Mouse (Mus musculus): ENCODE data around the gene I830077J02Rik. TPM values are rescaled to one million over a fixed set of nuclear protein-coding genes. Genes with fewer than 3 reads are reported as not detected.
"Not testable (repeated sequence)": the region's sequence is repeated elsewhere in the genome, so short reads cannot be mapped to it uniquely, and the experiment has no call there.

I830077J02Rik gene
- polyA plus RNA-seq (2017; shearing (Covaris generic)) = under 1 TPM in 1 of 2 experiments, not detected in 1; 0.46 TPM

DNA sequence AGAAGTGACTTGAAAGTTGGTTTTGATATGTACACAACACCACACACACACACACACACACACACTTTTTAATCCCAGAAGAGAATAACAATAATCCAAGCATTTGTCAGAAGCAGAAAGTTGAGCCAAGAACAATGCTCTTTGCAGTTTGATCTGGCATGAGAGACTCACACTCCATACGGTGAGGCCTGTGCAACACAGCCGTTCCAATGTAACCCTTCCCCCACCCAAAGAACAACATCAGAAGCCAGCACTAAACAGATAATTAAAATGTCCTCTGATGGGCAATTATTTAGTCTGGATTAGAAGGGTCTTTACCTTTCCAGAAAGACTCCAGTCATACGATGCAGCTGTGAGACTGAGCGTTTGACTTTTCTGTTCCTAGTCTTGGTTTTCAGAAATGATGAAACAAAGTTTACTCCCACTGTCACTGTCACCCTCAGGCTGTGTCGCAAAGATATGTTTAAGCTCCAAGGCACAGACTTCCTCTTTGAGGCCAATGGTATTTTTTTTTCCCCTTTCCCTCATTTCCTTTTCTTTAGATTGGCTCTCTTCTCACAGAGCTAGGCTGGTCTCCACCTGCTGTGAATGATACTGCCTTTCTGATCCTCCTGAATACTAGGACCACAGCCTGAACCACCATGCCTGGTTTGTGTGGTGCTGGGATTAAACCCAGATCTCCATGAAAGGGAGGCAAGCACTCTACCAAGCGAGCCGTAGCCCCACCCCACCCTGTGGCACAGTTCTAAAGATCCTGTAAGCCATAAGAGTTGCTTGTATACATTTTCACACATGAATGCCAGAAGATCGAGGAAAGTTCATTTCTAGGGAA lies at the start of gene I830077J02Rik:
I830077J02Rik (minus strand) TSS at position 425 of the 832 bp plus-strand sequence.
- no peak for ATAC-seq

DNA sequence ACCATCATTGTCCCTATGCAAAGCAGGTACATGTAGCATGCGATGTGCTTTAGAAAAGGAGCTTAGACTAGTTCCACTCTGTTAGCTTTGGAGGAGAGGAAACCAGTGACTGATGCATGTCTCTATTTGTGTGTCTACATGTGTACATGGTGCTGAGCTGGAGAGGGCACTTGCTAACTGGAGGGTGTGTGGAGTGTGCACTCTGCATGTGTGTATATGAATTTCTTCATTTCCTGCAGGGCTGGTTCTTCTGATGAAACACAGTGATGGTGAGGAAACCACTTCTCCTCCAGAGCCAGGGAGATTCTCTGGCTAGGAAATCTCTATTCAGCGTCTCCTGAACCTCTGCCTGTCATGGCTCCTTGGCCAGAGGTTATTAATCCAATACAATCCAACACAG lies 41.7 kb upstream of the I830077J02Rik start:
- no peak for ATAC-seq

GRCm38 (mm10) chr3:105973411-105973810 lies 40.9 kb upstream of the I830077J02Rik start, which contains the start of gene Ovgp1:
Ovgp1 (plus strand) TSS chr3:105973711.
- no peak for ATAC-seq

DNA sequence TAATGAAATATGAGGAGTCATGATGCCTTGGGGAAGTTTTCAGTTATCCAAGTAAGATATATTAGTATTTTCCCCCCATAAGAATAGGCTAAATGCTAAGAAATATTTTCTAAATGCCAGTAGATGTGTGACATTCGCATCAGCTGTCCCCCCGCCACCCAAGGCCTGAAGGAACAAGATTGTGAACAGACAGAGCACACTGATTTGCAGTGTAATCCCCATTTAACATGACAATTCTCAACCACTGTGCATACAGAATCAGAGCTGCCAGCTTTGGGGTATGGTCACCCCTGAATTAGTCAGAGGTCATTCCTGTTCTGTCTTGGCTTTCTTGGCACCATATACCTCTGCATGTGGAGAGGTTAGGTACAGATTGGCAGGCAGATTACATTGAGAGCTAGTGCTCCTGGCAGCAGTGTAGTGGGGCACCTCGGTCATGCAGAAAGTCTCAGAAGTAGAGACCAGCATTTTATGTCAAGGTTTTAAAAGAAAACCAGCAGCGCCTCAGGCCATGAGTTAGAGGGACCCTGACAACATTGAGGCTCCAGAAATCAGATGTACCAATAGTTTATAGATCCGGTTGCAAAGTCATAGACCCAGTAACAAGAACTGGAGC lies 39.5 kb upstream of the I830077J02Rik start:
- ATAC-seq = no peak

DNA sequence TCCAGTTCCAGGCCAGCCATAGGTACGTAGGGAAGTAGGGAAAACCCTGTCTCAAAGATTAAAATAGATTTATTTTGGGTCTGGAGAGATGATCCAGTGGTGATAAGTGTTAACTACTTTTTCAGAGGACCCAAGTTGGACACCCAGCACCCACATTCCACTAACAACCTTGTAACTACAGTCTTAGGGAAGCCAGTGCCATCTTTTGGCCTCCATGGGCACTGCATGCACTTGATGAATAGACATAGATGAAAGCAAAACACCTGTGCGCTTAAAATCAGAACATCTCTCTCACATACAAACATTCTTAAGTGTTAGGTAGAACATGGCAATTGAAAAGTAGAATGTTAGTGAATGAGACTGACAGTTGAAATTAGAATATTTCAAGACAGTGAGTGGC lies 28.2 kb upstream of the I830077J02Rik start:
- ATAC-seq = no peak

GRCm38 (mm10) chr3:105959999-105960398 lies 27.5 kb upstream of the I830077J02Rik start, which contains the start of gene Atp5f1:
Atp5f1 (minus strand) TSS chr3:105960099.
- no peak for ATAC-seq

GRCm38 (mm10) chr3:105959585-105959984 lies 27.1 kb upstream of the I830077J02Rik start:
- no peak for ATAC-seq

DNA sequence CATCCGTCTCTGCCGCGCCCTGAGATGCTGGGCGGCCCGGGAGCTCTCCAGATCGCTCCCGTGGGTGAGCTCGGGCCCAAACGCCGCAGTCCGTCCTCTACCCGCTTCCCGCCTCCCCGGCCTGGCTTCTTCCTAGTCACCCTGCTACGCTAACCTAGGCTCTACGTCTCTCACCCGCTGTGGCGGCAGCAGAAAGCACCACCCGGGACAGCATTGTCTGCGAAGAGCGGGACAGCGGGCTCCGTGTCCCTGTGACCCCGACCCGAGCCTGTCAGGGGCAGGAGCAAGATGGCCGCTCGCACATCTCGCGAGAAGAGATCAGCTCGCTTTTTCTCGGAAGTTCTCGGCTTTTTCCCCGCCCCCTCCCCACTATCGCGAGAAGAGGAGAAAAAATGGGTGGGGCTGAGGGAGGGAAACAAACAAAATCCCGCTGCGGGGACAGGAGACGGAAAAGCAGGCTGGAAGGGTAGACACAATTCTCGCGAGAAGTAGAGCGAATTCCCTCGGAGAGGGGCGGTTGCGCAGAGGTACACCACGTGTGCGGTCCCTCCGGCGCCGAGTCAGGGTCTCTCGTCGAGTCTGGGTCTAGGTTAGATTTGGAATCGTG lies 26.6 kb upstream of the I830077J02Rik start, which contains the start of gene Wdr77:
Wdr77 (plus strand) TSS at position 396 of the 607 bp plus-strand sequence.
- peak; percentile 91 for ATAC-seq

DNA sequence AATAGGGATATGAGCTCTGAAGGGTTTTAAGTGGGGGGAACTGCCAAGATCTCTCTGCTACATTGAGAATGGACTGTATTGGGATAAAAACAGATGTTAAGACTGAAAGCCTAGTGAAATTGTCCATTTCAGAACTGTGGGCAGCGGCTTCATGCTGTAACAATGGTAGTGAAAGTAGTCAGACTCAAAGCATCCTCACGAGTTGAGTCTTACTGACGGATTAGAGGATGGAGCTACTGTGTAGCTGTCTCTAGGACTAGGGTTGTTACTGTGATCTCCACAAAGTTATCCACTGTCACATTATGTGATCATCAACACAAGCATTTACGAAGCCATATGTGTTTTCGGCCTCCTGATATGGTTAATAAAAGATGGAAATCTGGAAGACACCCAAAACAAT lies 25.7 kb upstream of the I830077J02Rik start:
- no peak for ATAC-seq

DNA sequence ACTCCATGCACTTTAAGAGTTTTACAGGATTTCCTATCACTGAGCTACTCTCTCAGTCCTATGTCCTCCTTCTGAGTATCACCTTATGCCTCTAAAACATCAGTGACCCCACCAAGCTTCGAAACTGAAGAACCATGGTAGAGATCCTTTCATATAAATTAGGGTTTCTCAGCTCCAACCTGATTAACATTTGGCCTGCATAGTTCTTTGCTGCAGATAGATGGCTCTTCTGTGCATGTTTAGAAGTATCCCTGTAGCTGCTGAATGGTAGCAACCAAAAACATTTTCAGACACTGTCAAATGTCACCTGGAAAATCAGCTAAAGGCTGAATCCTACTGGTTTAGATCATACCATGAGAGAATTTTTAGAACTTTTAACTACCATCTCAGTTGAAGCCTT lies 24.8 kb upstream of the I830077J02Rik start:
- no peak for ATAC-seq

DNA sequence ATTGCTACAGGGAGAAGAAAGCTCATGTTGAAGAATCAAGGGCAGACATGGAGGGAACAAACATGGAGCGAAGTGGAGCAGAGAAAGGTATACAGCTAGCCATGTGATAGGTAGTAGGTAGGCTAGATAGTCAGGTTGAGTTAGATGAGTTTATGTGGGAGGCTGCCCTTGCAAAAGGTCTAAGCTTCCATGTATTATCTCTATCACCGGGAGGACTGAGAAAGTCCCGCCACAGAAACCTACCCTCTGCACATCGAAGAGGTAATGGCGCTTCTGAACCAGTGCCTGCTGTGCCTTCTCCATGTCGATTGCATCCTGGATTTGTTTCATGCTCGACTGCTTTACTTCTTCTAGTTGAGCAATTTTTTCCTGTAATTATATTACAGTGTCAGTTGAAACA lies 18.9 kb upstream of the I830077J02Rik start:
- ATAC-seq = no peak

- no peak for ATAC-seq
Measured at GRCm38 (mm10) chr3:105936111-105936510, 3.6 kb upstream of the I830077J02Rik start.

- ATAC-seq = no peak
Measured at GRCm38 (mm10) chr3:105935033-105935432, 2.6 kb upstream of the I830077J02Rik start.

DNA sequence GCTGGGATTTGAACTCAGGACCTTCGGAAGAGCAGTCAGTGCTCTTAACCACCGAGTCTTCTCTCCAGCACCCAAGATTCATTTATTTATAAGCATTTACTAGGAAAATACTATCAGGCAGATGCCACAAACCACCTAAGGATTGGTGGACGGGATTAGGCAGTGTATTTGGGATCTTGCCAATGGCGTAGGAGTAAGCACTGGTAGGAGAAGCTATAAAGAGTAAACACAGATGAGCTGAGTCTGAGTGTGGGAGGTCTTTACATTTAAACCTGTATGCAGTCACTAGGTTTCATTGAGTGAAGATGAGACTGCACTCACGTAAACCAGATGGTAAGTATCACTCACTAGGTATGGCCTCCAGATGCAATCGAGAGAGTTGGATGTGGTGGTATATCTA lies 1.5 kb upstream of the I830077J02Rik start:
- no peak for ATAC-seq

- no peak for ATAC-seq
Measured at GRCm38 (mm10) chr3:105931095-105931494, 1.4 kb downstream of the I830077J02Rik start.

- ATAC-seq = no peak
Measured at GRCm38 (mm10) chr3:105929821-105930220, 2.6 kb downstream of the I830077J02Rik start.

GRCm38 (mm10) chr3:105928781-105929180 lies 3.7 kb downstream of the I830077J02Rik start:
- ATAC-seq = no peak

- ATAC-seq = no peak
Measured at GRCm38 (mm10) chr3:105928195-105928569, 4.3 kb downstream of the I830077J02Rik start.

DNA sequence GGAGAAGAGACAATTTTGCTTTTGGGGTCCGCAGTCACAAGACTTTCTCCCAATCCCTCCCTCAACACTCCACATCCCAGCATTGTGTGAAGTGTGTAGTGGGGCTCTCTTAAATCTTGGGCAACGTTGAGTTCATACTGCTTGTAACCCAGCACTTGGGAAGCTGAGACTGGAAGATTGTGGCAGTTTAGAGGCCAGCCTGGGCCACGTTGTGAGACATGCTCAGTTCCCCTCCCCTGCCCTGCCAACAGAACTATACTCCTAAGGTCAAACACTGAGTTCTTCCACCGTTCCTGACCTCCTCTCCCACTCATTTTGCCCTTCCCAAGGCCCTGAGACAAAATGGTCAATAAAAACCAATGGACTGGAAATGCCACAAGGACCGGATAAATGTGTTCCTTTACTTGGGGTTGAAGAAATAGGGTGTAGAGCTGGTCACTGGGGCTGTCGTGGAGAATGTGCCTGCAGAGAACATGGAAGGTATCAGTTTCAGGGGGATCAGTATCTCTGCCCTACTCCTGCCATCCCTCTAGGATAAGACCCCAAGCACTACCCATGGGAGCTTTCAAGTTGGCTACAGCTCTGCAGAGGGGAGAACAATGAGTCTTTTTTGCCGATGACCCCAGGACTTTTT lies 4.8 kb downstream of the I830077J02Rik start:
- ATAC-seq = no peak

DNA sequence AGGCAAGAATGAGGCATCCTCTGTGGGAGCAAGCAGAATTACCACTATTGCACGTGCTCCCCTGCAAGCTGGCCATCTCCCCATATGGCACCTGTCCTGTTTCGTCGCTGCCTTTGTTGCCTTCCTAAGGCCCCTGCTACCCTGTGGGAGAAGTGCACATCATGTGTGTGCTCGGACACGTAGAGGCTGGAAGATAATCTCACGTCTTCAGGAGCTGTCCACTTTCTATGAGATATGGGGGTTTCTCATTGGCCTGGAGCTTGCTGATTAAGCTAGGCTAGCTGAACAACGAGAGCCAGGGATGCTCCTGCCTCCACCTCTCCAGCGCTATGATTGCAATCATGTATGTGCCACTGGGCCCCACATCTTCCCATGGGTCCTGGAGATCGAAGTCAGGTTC lies 7.8 kb downstream of the I830077J02Rik start:
- no peak for ATAC-seq

DNA sequence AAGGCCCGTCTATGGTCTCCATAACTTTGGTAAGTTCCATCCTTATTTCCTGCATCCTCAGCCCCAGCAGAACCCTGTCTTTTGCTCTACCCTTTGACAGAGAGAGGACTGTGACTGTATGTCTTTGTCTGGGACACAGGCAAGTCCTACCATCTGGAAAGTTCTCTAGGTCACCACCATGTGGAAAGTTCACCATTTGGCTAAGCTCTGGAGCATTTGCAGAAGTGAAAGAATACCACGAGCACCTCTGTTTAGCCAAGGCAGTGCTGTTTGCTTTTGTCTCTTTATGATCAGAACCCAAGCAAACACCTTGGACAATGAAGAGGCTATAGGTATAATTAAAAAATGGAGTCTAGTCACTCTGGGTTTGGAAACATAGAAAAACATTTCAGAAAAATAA lies 10.5 kb downstream of the I830077J02Rik start:
- no peak for ATAC-seq

- ATAC-seq = not testable (repeated sequence)
Measured at GRCm38 (mm10) chr3:105920743-105921142, 11.7 kb downstream of the I830077J02Rik start.

DNA sequence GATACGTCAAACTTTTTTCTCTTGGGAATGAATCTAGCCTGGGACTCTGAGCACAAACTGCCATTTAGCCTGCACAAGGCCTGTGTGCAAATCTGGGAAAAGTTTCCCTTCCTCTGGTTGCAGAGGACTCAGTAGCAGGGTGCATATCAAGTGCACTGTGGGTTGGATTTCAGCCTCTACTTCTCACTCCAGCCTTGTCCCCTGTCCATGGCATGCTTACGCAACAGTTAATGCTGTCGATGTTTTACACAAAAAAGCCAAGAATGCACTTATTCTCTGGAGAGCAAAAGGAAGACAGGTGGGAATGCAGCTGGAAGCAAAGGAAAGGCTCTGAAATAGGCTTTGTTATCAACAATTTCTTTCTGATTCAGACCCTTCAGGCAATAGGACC lies 14.1 kb downstream of the I830077J02Rik start:
- no peak for ATAC-seq

Measured in activated CD4-positive, CD25-positive, alpha-beta regulatory T cell, adult 4 months (primary cell).